Mouse (Mus musculus) kidney, adult 11 months (tissue): Measurements from ENCODE around the gene Chn2.

Experiments used
- DNase-seq: peaks from one replicate; pipeline ENCODE4 v3.0.0; 2022

Gene Chn2

GRCm38 (mm10) chr6:54043536-54043935 lies 4.2 kb downstream of the Chn2 start:
- DNase-seq = no peak

GRCm38 (mm10) chr6:54045748-54046721 lies 6.7 kb downstream of the Chn2 start:
- DNase-seq = no peak

GRCm38 (mm10) chr6:54046884-54047747 lies 7.8 kb downstream of the Chn2 start:
- peak; percentile 49 for DNase-seq

GRCm38 (mm10) chr6:54048768-54049167 lies 9.4 kb downstream of the Chn2 start:
- DNase-seq = no peak

- peak; percentile 68 for DNase-seq
These were observed 11.8 kb downstream of the Chn2 start for GRCm38 (mm10) chr6:54051173-54051572.

GRCm38 (mm10) chr6:54052124-54052523 lies 12.8 kb downstream of the Chn2 start:
- no peak for DNase-seq

GRCm38 (mm10) chr6:54052666-54053065 lies 13.3 kb downstream of the Chn2 start:
- DNase-seq = no peak

- no peak for DNase-seq
These were observed 14.0 kb downstream of the Chn2 start for GRCm38 (mm10) chr6:54053316-54053715.

GRCm38 (mm10) chr6:54055387-54055786 lies 16.0 kb downstream of the Chn2 start:
- no peak for DNase-seq

GRCm38 (mm10) chr6:54056548-54057532 lies 17.5 kb downstream of the Chn2 start:
- DNase-seq = no peak

- DNase-seq = no peak
These were observed 18.3 kb downstream of the Chn2 start for GRCm38 (mm10) chr6:54057661-54058060.

- peak; percentile 36 for DNase-seq
These were observed 19.5 kb downstream of the Chn2 start for GRCm38 (mm10) chr6:54058837-54059236.

GRCm38 (mm10) chr6:54060258-54060657 lies 20.9 kb downstream of the Chn2 start:
- DNase-seq = no peak

GRCm38 (mm10) chr6:54061375-54061774 lies 22.0 kb downstream of the Chn2 start:
- no peak for DNase-seq

GRCm38 (mm10) chr6:54063878-54064277 lies 24.5 kb downstream of the Chn2 start:
- no peak for DNase-seq

GRCm38 (mm10) chr6:54067380-54067779 lies 28.0 kb downstream of the Chn2 start:
- DNase-seq = no peak

GRCm38 (mm10) chr6:54068882-54069281 lies 29.5 kb downstream of the Chn2 start:
- DNase-seq = no peak

- peak; percentile 59 for DNase-seq
These were observed 31.4 kb downstream of the Chn2 start for GRCm38 (mm10) chr6:54070736-54071135.

GRCm38 (mm10) chr6:54071478-54071877 lies 32.1 kb downstream of the Chn2 start:
- no peak for DNase-seq

GRCm38 (mm10) chr6:54074454-54074853 lies 35.1 kb downstream of the Chn2 start:
- no peak for DNase-seq

- DNase-seq = no peak
These were observed 36.1 kb downstream of the Chn2 start for GRCm38 (mm10) chr6:54075419-54075818.

- DNase-seq = no peak
These were observed 37.3 kb downstream of the Chn2 start for GRCm38 (mm10) chr6:54076625-54077024.
